ENCODE assay signal across 34 mouse cellular contexts in the genomic region with DNA sequence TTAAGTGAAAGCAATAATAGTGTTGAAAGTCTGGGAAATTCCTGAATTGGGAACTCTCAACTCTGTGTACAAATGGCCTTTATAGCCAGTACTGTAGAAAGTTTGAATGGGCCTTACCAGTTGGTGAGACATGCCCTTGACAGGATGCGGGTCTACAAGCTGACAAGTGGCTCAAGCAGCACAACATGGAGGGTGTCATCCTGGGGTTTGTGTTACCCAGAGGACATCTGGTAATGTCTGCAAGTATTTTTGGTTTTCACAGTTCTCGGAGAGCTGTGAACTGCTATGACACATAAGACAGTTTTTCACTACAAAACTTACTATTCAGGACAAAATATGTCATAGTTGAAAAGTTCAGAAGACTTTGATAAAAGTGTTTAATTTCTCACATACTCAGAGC.
"Had no signal": no experiment of that assay in that cellular context is flagged by ENCODE, and none has a peak within 500 bp of the region (broad histone marks: within the 10 kb centered on the region; RNA-seq: fewer than 3 reads in every experiment).

No protein-coding gene starts in this region.

- H3K4me3 ChIP-seq: heart, embryonic 10.5 days; heart, embryonic 12.5 days; heart, embryonic 13.5 days; heart, embryonic 15.5 days; hindbrain, embryonic 10.5 days; hindbrain, embryonic 12.5 days; hindbrain, embryonic 13.5 days; hindbrain, embryonic 15.5 days; intestine, embryonic 15.5 days; kidney, embryonic 15.5 days; layer of hippocampus, adult 2 months; left cerebral cortex, adult 2 months had no signal

- H3K36me3 ChIP-seq: heart, embryonic 10.5 days; heart, embryonic 12.5 days; heart, embryonic 13.5 days; heart, embryonic 15.5 days; hindbrain, embryonic 10.5 days; hindbrain, embryonic 12.5 days; hindbrain, embryonic 13.5 days; hindbrain, embryonic 15.5 days; intestine, embryonic 15.5 days; kidney, embryonic 15.5 days had no signal

- H3K9me3 ChIP-seq: heart, embryonic 10.5 days; heart, embryonic 12.5 days; heart, embryonic 13.5 days; heart, embryonic 15.5 days; hindbrain, embryonic 10.5 days; hindbrain, embryonic 12.5 days; hindbrain, embryonic 13.5 days; hindbrain, embryonic 15.5 days; intestine, embryonic 15.5 days; kidney, embryonic 15.5 days had no signal

- H3K9ac ChIP-seq: heart, embryonic 12.5 days; heart, embryonic 13.5 days; heart, embryonic 15.5 days; hindbrain, embryonic 12.5 days; hindbrain, embryonic 13.5 days; hindbrain, embryonic 14.5 days; hindbrain, embryonic 15.5 days; intestine, embryonic 15.5 days; kidney, embryonic 15.5 days had no signal

- ATAC-seq: hindbrain, embryonic 16.5 days; hindbrain, postnatal 0 days; inflammation-experienced regulatory T-cells, adult 6 months; intestine, embryonic 15.5 days; intestine, embryonic 16.5 days; intestine, postnatal 0 days had no signal

- H3K27ac ChIP-seq: heart, embryonic 10.5 days; heart, embryonic 13.5 days; heart, embryonic 15.5 days; hindbrain, embryonic 10.5 days; hindbrain, embryonic 12.5 days; hindbrain, embryonic 13.5 days; hindbrain, embryonic 14.5 days; hindbrain, embryonic 15.5 days; hindbrain, postnatal 0 days; intestine, embryonic 15.5 days; kidney, embryonic 15.5 days; kidney, postnatal 0 days; layer of hippocampus, adult 2 months; left cerebral cortex, adult 2 months had no signal

- H3K4me1 ChIP-seq: heart, embryonic 10.5 days; heart, embryonic 12.5 days; heart, embryonic 13.5 days; heart, embryonic 15.5 days; hindbrain, embryonic 10.5 days; hindbrain, embryonic 12.5 days; hindbrain, embryonic 13.5 days; hindbrain, embryonic 15.5 days; intestine, embryonic 15.5 days; kidney, embryonic 15.5 days had no signal

- DNase-seq: heart, postnatal 10 days; heart, postnatal 14 days; heart, postnatal 36 days; kidney, adult 11 months; kidney, adult 18-20 months; kidney, adult 2 months; kidney, adult 8-10 months; kidney, adult 9 months; kidney, postnatal 10 days; kidney, postnatal 25 days; kidney, postnatal 36 days; kidney, postnatal 4 days; layer of hippocampus, adult 9-11 months; layer of hippocampus, postnatal 36 days had no signal

- H3K27me3 ChIP-seq: heart, embryonic 12.5 days; heart, embryonic 13.5 days; heart, embryonic 15.5 days; hindbrain, embryonic 12.5 days; hindbrain, embryonic 13.5 days; hindbrain, embryonic 15.5 days; intestine, embryonic 15.5 days; kidney, embryonic 15.5 days had no signal

- H3K4me2 ChIP-seq: heart, embryonic 11.5 days; heart, embryonic 12.5 days; heart, embryonic 13.5 days; heart, embryonic 15.5 days; hindbrain, embryonic 12.5 days; hindbrain, embryonic 13.5 days; hindbrain, embryonic 14.5 days; hindbrain, embryonic 15.5 days; intestine, embryonic 15.5 days; kidney, embryonic 15.5 days had no signal
